Mouse (Mus musculus) left cerebral cortex, postnatal 36 days (tissue): ENCODE measurements at regions not wholly inside any gene's neighbourhood (a gene's known extent, or its start where the extent isn't known, plus 50 kb on each side); places are given as distances from the start of the nearest gene placed in this dataset.

Experiments used
- DNase-seq, 2 experiments: peaks; one replicate each; pipeline ENCODE4 v3.0.0; 2021 to 2022; ENCODE audit warnings: low spot score in 2 of 2, mixed read lengths in 1 of 2
- intact Hi-C: fragments of 180-260 bp; cut with DNase I; formaldehyde crosslinking; loops from one replicate; pipeline ENCODE4 v1.15.1; 2025

- DNase-seq = no peak
- intact Hi-C loops = no loop called here
Observed at GRCm38 (mm10) chr13:7691232-7691631, 511.4 kb upstream of the Adarb2 start.

GRCm38 (mm10) chr13:7697647-7698365 lies 504.9 kb upstream of the Adarb2 start:
- DNase-seq = no peak
- intact Hi-C loops = no loop called here

GRCm38 (mm10) chr13:7721558-7721957 lies 481.1 kb upstream of the Adarb2 start:
- no peak for DNase-seq
- intact Hi-C loops = no loop called here

- peak in 1 of 2 experiments; percentile 16 for DNase-seq
- intact Hi-C loops = no loop called here
Observed at GRCm38 (mm10) chr13:7749688-7750087, 453.0 kb upstream of the Adarb2 start.

- intact Hi-C loops = no loop called here
- no peak for DNase-seq
Observed at GRCm38 (mm10) chr13:7785252-7785651, 417.4 kb upstream of the Adarb2 start.

- no peak for DNase-seq
- intact Hi-C loops = no loop called here
Observed at GRCm38 (mm10) chr13:7790069-7790468, 412.6 kb upstream of the Adarb2 start.
